Mouse (Mus musculus) natural killer cell, adult 2 months (primary cell): Measurements from ENCODE around the gene Gm11042.

ENCODE experiments used
- DNase-seq, 2 experiments: peaks; one replicate each; pipeline ENCODE4 v3.0.0; 2022; ENCODE audit warnings: low spot score in 2 of 2

Gm11042 gene

GRCm38 (mm10) chr12:74284020-74284684 is 32.0 kb downstream of the Gm11042 start:
- no peak for DNase-seq

DNA sequence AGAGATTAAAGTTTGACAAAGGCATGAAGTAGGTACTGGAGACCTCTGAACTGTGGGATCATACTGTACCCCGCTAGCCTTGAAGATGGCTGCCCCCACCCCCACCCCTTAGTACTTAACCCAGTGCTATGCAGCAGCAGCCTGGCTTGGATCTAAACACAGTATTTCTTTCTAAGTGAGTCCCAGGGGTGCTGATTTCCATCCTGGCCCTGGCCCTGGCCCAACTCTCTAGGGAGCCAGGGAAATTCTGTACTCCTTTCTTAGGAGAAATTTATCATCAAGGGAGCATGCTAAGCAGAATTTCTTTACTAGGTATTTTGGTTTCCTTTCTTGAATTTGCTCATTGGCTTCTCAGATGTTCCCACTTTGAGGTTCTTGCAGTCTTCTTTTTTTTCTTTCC is 33.3 kb downstream of the Gm11042 start:
- DNase-seq, result no peak

- no peak for DNase-seq
These were observed 34.8 kb downstream of the Gm11042 start for GRCm38 (mm10) chr12:74281403-74281802.

- DNase-seq, result no peak
These were observed 38.9 kb downstream of the Gm11042 start for GRCm38 (mm10) chr12:74277265-74277664.

GRCm38 (mm10) chr12:74272545-74272944 is 43.6 kb downstream of the Gm11042 start:
- DNase-seq, result no peak

DNA sequence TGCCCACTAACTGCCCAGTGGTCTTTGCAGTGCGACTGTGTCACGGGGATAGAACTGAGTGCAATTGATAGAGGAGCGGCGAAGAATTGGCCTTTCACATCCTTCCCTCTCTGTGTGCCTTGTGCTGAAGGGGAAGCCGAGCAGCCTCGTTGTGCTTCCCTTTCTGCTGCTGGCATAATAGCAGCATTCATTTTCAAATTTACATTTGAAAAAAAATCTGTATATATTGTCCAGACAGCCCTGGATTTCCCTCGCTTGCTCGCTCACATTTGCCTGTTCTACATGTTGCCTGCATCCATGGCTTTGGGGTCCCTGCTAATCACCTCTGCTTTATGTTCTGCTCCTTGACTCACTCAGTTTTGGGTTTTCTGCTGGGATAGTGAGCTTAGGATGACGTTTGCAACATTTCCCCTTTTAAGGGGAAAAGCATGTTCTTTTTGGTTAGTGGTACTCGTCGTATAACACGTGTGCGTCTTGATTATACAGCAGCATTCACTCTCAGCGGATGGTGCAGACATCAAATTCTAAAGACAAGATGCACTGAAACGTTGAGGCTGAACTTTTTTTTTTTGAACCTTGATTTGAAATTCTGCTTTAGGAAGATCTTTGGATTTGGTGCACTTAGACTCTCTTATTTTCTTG is 47.4 kb downstream of the Gm11042 start:
- DNase-seq, result no peak

DNA sequence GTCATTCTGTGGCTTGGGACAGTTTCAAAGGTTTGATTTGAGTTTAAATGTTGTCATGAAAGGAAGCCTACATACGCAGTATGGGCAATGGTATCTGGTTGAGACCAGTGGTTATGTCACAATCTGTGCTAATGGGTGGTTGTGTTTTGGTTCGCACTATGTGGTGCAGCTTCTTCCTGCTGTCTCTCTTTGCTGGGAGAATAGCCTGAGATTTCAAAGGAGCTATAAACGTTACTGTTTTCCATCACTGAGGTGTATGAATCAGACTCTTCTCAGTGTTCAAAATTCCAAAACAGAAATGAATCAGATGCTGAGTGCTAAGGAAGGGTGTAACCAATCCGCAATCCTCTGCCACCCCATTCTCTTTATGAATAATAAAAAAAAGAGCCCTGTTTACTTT is 49.1 kb downstream of the Gm11042 start:
- DNase-seq, result no peak
